Mouse (Mus musculus) kidney, postnatal 0 days (tissue): Measurements from ENCODE around the gene Sctr. TPM values are rescaled to one million over a fixed set of nuclear protein-coding genes. Genes with fewer than 3 reads are reported as not detected.

Experiments
- ATAC-seq: fragments of 200-750 bp; cut with Nextera tagmentation; replicated peaks from 2 replicates; pipeline ENCODE4 v1.8.0; 2017; ENCODE audit warnings: low read depth, moderate number of reproducible peaks, moderate TSS enrichment, moderate library complexity; ENCODE audit not compliant: low FRiP score
- DNase-seq: peaks from one replicate; pipeline ENCODE4 v3.0.0-alpha.2; 2016; ENCODE audit warnings: low spot score
- H3K27ac ChIP-seq: fragments of 300-500 bp; sonication (generic); 2 replicates; pipeline ENCODE4 v1.5.1; 2014; ENCODE audit warnings: mild to moderate bottlenecking
- H3K27me3 ChIP-seq: fragments of 300-500 bp; sonication (generic); 2 replicates; pipeline ENCODE4 v1.6.1; 2014; ENCODE audit warnings: low read length, mixed read lengths; ENCODE audit not compliant: insufficient read depth
- H3K36me3 ChIP-seq: fragments of 300-500 bp; sonication (generic); 2 replicates; pipeline ENCODE4 v1.6.1; 2014; ENCODE audit warnings: low read length, mixed read lengths; ENCODE audit not compliant: insufficient read depth
- H3K4me1 ChIP-seq: fragments of 300-500 bp; sonication (generic); replicated peaks from 2 replicates; pipeline ENCODE4 v1.6.1; 2014; ENCODE audit warnings: antibody characterized with exemption, low read length, mixed read lengths; ENCODE audit not compliant: insufficient read depth
- H3K4me2 ChIP-seq: fragments of 300-500 bp; sonication (generic); 2 replicates; pipeline ENCODE4 v1.6.1; 2014; ENCODE audit warnings: mild to moderate bottlenecking, low read length, moderate library complexity, mixed read lengths
- H3K4me3 ChIP-seq: fragments of 300-500 bp; sonication (generic); replicated peaks from 2 replicates; pipeline ENCODE4 v1.5.1; 2014; ENCODE audit warnings: low read depth, low read length
- H3K9ac ChIP-seq: fragments of 300-500 bp; sonication (generic); 2 replicates; pipeline ENCODE4 v1.6.1; 2014; ENCODE audit warnings: low read depth, low read length
- H3K9me3 ChIP-seq: fragments of 300-500 bp; sonication (generic); replicated peaks from 2 replicates; pipeline ENCODE4 v1.6.1; 2016; ENCODE audit warnings: low read length, inconsistent platforms, mixed read lengths
- CTCF ChIP-seq: IDR thresholded peaks from 2 replicates; pipeline ENCODE4 v1.5.1; 2016; ENCODE audit warnings: antibody characterized with exemption, low read depth, mild to moderate bottlenecking, moderate library complexity
- WGBS: fragments of 180-500 bp; shearing (Covaris S2); extraction: QIAGEN DNeasy Blood & Tissue Kit; methylation state at CpG from one replicate; pipeline ENCODE4 v1.1.7; 2014; 5-methylcytosine and 5-hydroxymethylcytosine counted together
- polyA plus RNA-seq: library from polyadenylated mRNA; unstranded; fragments of >200 nt; fragmentation: Nextera tagmentation; extraction: Ambion mirVana; gene quantifications from 2 replicates; pipeline ENCODE4 v1.2.1, GENCODE M21; 2015

The Sctr gene
- polyA plus RNA-seq, 1 experiment from 2014 or later = 0.63 TPM

- WGBS = 13% methylated on average over 1 of the region's 1 CpGs
- no peak overlapping the region for H3K4me2 ChIP-seq
- H3K4me3 ChIP-seq = no peak overlapping the region
- no peaks in the 10 kb centered on the region for H3K27me3 ChIP-seq
- H3K36me3 ChIP-seq = no peaks in the 10 kb centered on the region
- H3K4me1 ChIP-seq = 0 out of 2 replicates have a peak, but pooled peaks cover 6% of the 10 kb centered on the region
- peak; percentile 50 for DNase-seq
- H3K27ac ChIP-seq = no peak overlapping the region
- no peak for TF ChIP-seq CTCF
- H3K9me3 ChIP-seq = no peaks in the 10 kb centered on the region
- H3K9ac ChIP-seq = no peak overlapping the region
- ATAC-seq = 0 out of 2 replicates have a peak, but pooled peaks have one; percentile 53
These were observed 44.4 kb downstream of the Sctr start for GRCm38 (mm10) chr1:120051070-120051469.

- H3K9me3 ChIP-seq = no peaks in the 10 kb centered on the region
- ATAC-seq (no peak), DNase-seq (peak; percentile 55)
- TF ChIP-seq CTCF = no peak
- H3K36me3 ChIP-seq = no peaks in the 10 kb centered on the region
- peaks cover 24% of the 10 kb centered on the region for H3K4me1 ChIP-seq
- H3K27ac ChIP-seq = peak overlapping the region; percentile 54; the same call in 1 of the 2 replicates
- no peak overlapping the region for H3K4me2 ChIP-seq
- WGBS = 44% methylated on average over 6 of the region's 6 CpGs
- no peak overlapping the region for H3K4me3 ChIP-seq
- no peaks in the 10 kb centered on the region for H3K27me3 ChIP-seq
- H3K9ac ChIP-seq = no peak overlapping the region
These were observed 48.3 kb downstream of the Sctr start for GRCm38 (mm10) chr1:120054997-120055396.

GRCm38 (mm10) chr1:120055475-120055874 lies 48.8 kb downstream of the Sctr start:
- Histone ChIP-seq H3K27ac (peak overlapping the region; percentile 54; the same call in 1 of the 2 replicates), H3K9me3 (no peaks in the 10 kb centered on the region), H3K4me2 (no peak overlapping the region), H3K27me3 (no peaks in the 10 kb centered on the region), H3K4me1 (peaks cover 24% of the 10 kb centered on the region), H3K4me3 (no peak overlapping the region), H3K36me3 (no peaks in the 10 kb centered on the region), H3K9ac (no peak overlapping the region)
- WGBS = 53% methylated on average over 6 of the region's 6 CpGs
- no peak for TF ChIP-seq CTCF
- DNase-seq (no peak), ATAC-seq (no peak)

- Histone ChIP-seq H3K4me3 (no peak overlapping the region), H3K36me3 (no peaks in the 10 kb centered on the region), H3K9ac (no peak overlapping the region), H3K4me1 (peaks cover 24% of the 10 kb centered on the region), H3K9me3 (no peaks in the 10 kb centered on the region), H3K27me3 (no peaks in the 10 kb centered on the region), H3K27ac (no peak overlapping the region), H3K4me2 (no peak overlapping the region)
- no peak for ATAC-seq
- no peak for DNase-seq
- no peak for TF ChIP-seq CTCF
- WGBS = 82% methylated on average over 7 of the region's 7 CpGs
These were observed 49.5 kb downstream of the Sctr start for GRCm38 (mm10) chr1:120056236-120056635.

- DNase-seq (peak; percentile 88), ATAC-seq (peak; percentile 66; the same call in 1 of the 2 replicates)
- Histone ChIP-seq H3K4me2 (no peak overlapping the region), H3K36me3 (no peaks in the 10 kb centered on the region), H3K4me3 (no peak overlapping the region), H3K9me3 (no peaks in the 10 kb centered on the region), H3K9ac (no peak overlapping the region), H3K27me3 (no peaks in the 10 kb centered on the region), H3K4me1 (peaks cover 24% of the 10 kb centered on the region), H3K27ac (peak overlapping the region; percentile 67)
- 18% methylated on average over 14 of the region's 14 CpGs for WGBS
- no peak for TF ChIP-seq CTCF
These were observed 50.4 kb downstream of the Sctr start for GRCm38 (mm10) chr1:120057044-120057443.

GRCm38 (mm10) chr1:120057674-120058430 lies 51.2 kb downstream of the Sctr start:
- DNase-seq (peak; percentile 83), ATAC-seq (peak; percentile 48; the same call in 1 of the 2 replicates)
- 55% methylated on average over 8 of the region's 8 CpGs for WGBS

More at GRCm38 (mm10) chr1:120057674-120058430, 51.2 kb downstream of the Sctr start:
- no peaks in the 10 kb centered on the region for H3K9me3 ChIP-seq
- no peak overlapping the region for H3K9ac ChIP-seq
- no peak for TF ChIP-seq CTCF
- peaks cover 24% of the 10 kb centered on the region for H3K4me1 ChIP-seq
- no peaks in the 10 kb centered on the region for H3K36me3 ChIP-seq
- peak overlapping the region; percentile 67 for H3K27ac ChIP-seq
- H3K4me3 ChIP-seq = no peak overlapping the region
- H3K27me3 ChIP-seq = no peaks in the 10 kb centered on the region
- no peak overlapping the region for H3K4me2 ChIP-seq
